Mouse (Mus musculus) MEL (cell line): ENCODE results near the gene Shisa4. TPM values are rescaled to one million over a fixed set of nuclear protein-coding genes. Genes with fewer than 3 reads are reported as not detected.

ENCODE experiments used
- DNase-seq: peaks from one replicate; pipeline ENCODE4 v3.0.0; 2011; ENCODE audit warnings: low read depth, low spot score
- H3K27ac ChIP-seq: 2 replicates; pipeline ENCODE4 v1.5.1; 2012; ENCODE audit warnings: low read depth, mild to moderate bottlenecking, control low read depth, low read length, moderate library complexity; ENCODE audit not compliant: control insufficient read depth
- H3K27me3 ChIP-seq, 2 experiments: fragments of 150-350 bp in 1 of 2; sonication (generic) in 1 of 2; 2 replicates each; pipeline ENCODE4 v1.6.1; 2012; ENCODE audit warnings: low read length in 2 of 2, mild to moderate bottlenecking in 2 of 2, improper control_type of control experiment in 1 of 2, moderate library complexity in 1 of 2; ENCODE audit not compliant: insufficient read depth in 2 of 2, control insufficient read depth in 1 of 2
- H3K36me3 ChIP-seq, 2 experiments: 2 replicates each; pipeline ENCODE4 v1.6.1; 2012 to 2014; ENCODE audit warnings: low read length in 2 of 2, improper control_type of control experiment in 1 of 2, inconsistent platforms in 1 of 2, mild to moderate bottlenecking in 1 of 2; ENCODE audit not compliant: insufficient read depth in 2 of 2, control insufficient read depth in 1 of 2
- H3K4me1 ChIP-seq, 2 experiments: fragments of 150-350 bp in 1 of 2; sonication (generic) in 1 of 2; 2 replicates each; pipeline ENCODE4 v1.6.1; 2012; ENCODE audit warnings: low read length in 2 of 2, improper control_type of control experiment in 1 of 2, mild to moderate bottlenecking in 1 of 2; ENCODE audit not compliant: insufficient read depth in 2 of 2, control insufficient read depth in 1 of 2
- H3K4me3 ChIP-seq, 2 experiments: fragments of 150-350 bp in 1 of 2; sonication (generic) in 1 of 2; 2 replicates each; pipeline ENCODE4 v1.5.1; 2012; ENCODE audit warnings: low read depth in 2 of 2, low read length in 2 of 2, mild to moderate bottlenecking in 2 of 2, moderate library complexity in 2 of 2, control low read depth in 1 of 2, improper control_type of control experiment in 1 of 2; ENCODE audit not compliant: control insufficient read depth in 1 of 2, insufficient read depth in 1 of 2
- H3K79me2 ChIP-seq: 2 replicates; pipeline ENCODE4 v1.6.1; 2012; ENCODE audit warnings: mild to moderate bottlenecking, low read length, moderate library complexity; ENCODE audit not compliant: control insufficient read depth, poor library complexity, insufficient read depth
- H3K9ac ChIP-seq: 2 replicates; pipeline ENCODE4 v1.6.1; 2012; ENCODE audit warnings: low read depth, mild to moderate bottlenecking, control low read depth, low read length, moderate library complexity; ENCODE audit not compliant: control insufficient read depth, poor library complexity, severe bottlenecking
- H3K9me3 ChIP-seq: fragments of 150-350 bp; sonication (generic); replicated peaks from 2 replicates; pipeline ENCODE4 v1.6.1; 2012; ENCODE audit warnings: mild to moderate bottlenecking, low read length, improper control_type of control experiment, moderate library complexity; ENCODE audit not compliant: insufficient read depth
- BHLHE40 ChIP-seq: IDR thresholded peaks from 2 replicates; pipeline ENCODE4 v1.6.1; 2012; ENCODE audit warnings: low read depth, mild to moderate bottlenecking, inconsistent platforms, low read length, improper control_type of control experiment, borderline replicate concordance
- CHD1 ChIP-seq: IDR thresholded peaks from 2 replicates; pipeline ENCODE4 v1.6.1; 2012; ENCODE audit warnings: low read depth, mild to moderate bottlenecking, inconsistent platforms, low read length, improper control_type of control experiment
- CHD2 ChIP-seq: IDR thresholded peaks from 2 replicates; pipeline ENCODE4 v1.6.1; 2011; ENCODE audit warnings: low read length, improper control_type of control experiment
- CTCF ChIP-seq, 3 experiments: IDR thresholded peaks in 2 of 3; conservative IDR thresholded peaks in 1 of 3; 2 replicates each; pipeline ENCODE4 v1.5.1; 2011 to 2012; ENCODE audit warnings: low read length in 3 of 3, low read depth in 2 of 3, mild to moderate bottlenecking in 2 of 3, improper control_type of control experiment in 1 of 3, inconsistent platforms in 1 of 3, mixed read lengths in 1 of 3, moderate library complexity in 1 of 3; ENCODE audit not compliant: control insufficient read depth in 1 of 3, insufficient read depth in 1 of 3, poor library complexity in 1 of 3, severe bottlenecking in 1 of 3
- ELF1 ChIP-seq: IDR thresholded peaks from 2 replicates; pipeline ENCODE4 v1.6.1; 2014; ENCODE audit warnings: low read depth, mild to moderate bottlenecking, inconsistent platforms, low read length, improper control_type of control experiment, moderate library complexity
- ETS1 ChIP-seq: IDR thresholded peaks from 2 replicates; pipeline ENCODE4 v1.6.1; 2012; ENCODE audit warnings: low read depth, mild to moderate bottlenecking, inconsistent platforms, low read length, improper control_type of control experiment, moderate library complexity
- GABPA ChIP-seq: IDR thresholded peaks from 2 replicates; pipeline ENCODE4 v1.6.1; 2012; ENCODE audit warnings: low read depth, mild to moderate bottlenecking, inconsistent platforms, low read length, improper control_type of control experiment, moderate library complexity
- KAT2A ChIP-seq: conservative IDR thresholded peaks from 2 replicates; pipeline ENCODE4 v1.6.1; 2012; ENCODE audit warnings: low read depth, low read length, improper control_type of control experiment, inconsistent platforms
- MAFK ChIP-seq: IDR thresholded peaks from 2 replicates; pipeline ENCODE4 v1.6.1; 2011; ENCODE audit warnings: low read depth, mild to moderate bottlenecking, low read length, improper control_type of control experiment, borderline replicate concordance
- MAX ChIP-seq: IDR thresholded peaks from 2 replicates; pipeline ENCODE4 v1.6.1; 2011; ENCODE audit warnings: low read length, improper control_type of control experiment
- MAZ ChIP-seq: IDR thresholded peaks from 2 replicates; pipeline ENCODE4 v1.6.1; 2012; ENCODE audit warnings: low read depth, mild to moderate bottlenecking, inconsistent platforms, low read length, improper control_type of control experiment
- MEF2A ChIP-seq: IDR thresholded peaks from 2 replicates; pipeline ENCODE4 v1.6.1; 2014; ENCODE audit warnings: low read depth, mild to moderate bottlenecking, inconsistent platforms, low read length, improper control_type of control experiment; ENCODE audit not compliant: poor library complexity, insufficient replicate concordance, severe bottlenecking; ENCODE audit errors: extremely low read depth
- MXI1 ChIP-seq: IDR thresholded peaks from 2 replicates; pipeline ENCODE4 v1.6.1; 2011; ENCODE audit warnings: mild to moderate bottlenecking, low read depth, low read length, improper control_type of control experiment
- MYC ChIP-seq: IDR thresholded peaks from 2 replicates; pipeline ENCODE4 v1.6.1; 2011; ENCODE audit warnings: low read depth, mild to moderate bottlenecking, low read length, improper control_type of control experiment, moderate library complexity
- NELFE ChIP-seq: IDR thresholded peaks from 2 replicates; pipeline ENCODE4 v1.6.1; 2011; ENCODE audit warnings: low read depth, low read length, improper control_type of control experiment
- NRF1 ChIP-seq: IDR thresholded peaks from 2 replicates; pipeline ENCODE4 v1.6.1; 2014; ENCODE audit warnings: low read depth, mild to moderate bottlenecking, inconsistent platforms, low read length, improper control_type of control experiment, moderate library complexity; ENCODE audit not compliant: poor library complexity, insufficient read depth, severe bottlenecking
- POLR2A ChIP-seq, 2 experiments: IDR thresholded peaks; 2 replicates each; pipeline ENCODE4 v1.6.1; 2011 to 2012; ENCODE audit warnings: low read length in 2 of 2, mild to moderate bottlenecking in 2 of 2, control low read depth in 1 of 2, improper control_type of control experiment in 1 of 2, low read depth in 1 of 2, moderate library complexity in 1 of 2; ENCODE audit not compliant: control insufficient read depth in 1 of 2, insufficient read depth in 1 of 2, poor library complexity in 1 of 2
- POLR2AphosphoS2 ChIP-seq: IDR thresholded peaks from 2 replicates; pipeline ENCODE4 v1.6.1; 2011; ENCODE audit warnings: low read length, improper control_type of control experiment
- POLR2AphosphoS5 ChIP-seq: IDR thresholded peaks from 2 replicates; pipeline ENCODE4 v1.6.1; 2012; ENCODE audit warnings: low read depth, borderline replicate concordance, mild to moderate bottlenecking, inconsistent platforms, low read length, moderate library complexity, mixed read lengths
- RCOR1 ChIP-seq: IDR thresholded peaks from 2 replicates; pipeline ENCODE4 v1.6.1; 2012; ENCODE audit warnings: low read depth, mild to moderate bottlenecking, inconsistent platforms, low read length, improper control_type of control experiment
- SMC3 ChIP-seq: IDR thresholded peaks from 2 replicates; pipeline ENCODE4 v1.6.1; 2011; ENCODE audit warnings: low read depth, low read length, improper control_type of control experiment
- TBP ChIP-seq: IDR thresholded peaks from 2 replicates; pipeline ENCODE4 v1.8.0; 2011; ENCODE audit warnings: low read depth, low read length, improper control_type of control experiment
- TCF12 ChIP-seq: IDR thresholded peaks from 2 replicates; pipeline ENCODE4 v1.6.1; 2014; ENCODE audit warnings: low read depth, mild to moderate bottlenecking, inconsistent platforms, low read length, improper control_type of control experiment, moderate library complexity
- UBTF ChIP-seq: IDR thresholded peaks from 2 replicates; pipeline ENCODE4 v1.6.1; 2012; ENCODE audit warnings: low read depth, mild to moderate bottlenecking, inconsistent platforms, low read length, improper control_type of control experiment, moderate library complexity, borderline replicate concordance; ENCODE audit not compliant: insufficient read depth
- USF1 ChIP-seq: IDR thresholded peaks from 2 replicates; pipeline ENCODE4 v1.6.1; 2014; ENCODE audit warnings: low read depth, mild to moderate bottlenecking, inconsistent platforms, low read length, improper control_type of control experiment, moderate library complexity
- USF2 ChIP-seq, 2 experiments: IDR thresholded peaks; 2 replicates each; pipeline ENCODE4 v1.6.1; 2011 to 2012; ENCODE audit warnings: improper control_type of control experiment in 2 of 2, low read length in 2 of 2, borderline replicate concordance in 1 of 2, inconsistent platforms in 1 of 2, low read depth in 1 of 2, mild to moderate bottlenecking in 1 of 2; ENCODE audit not compliant: insufficient read depth in 1 of 2
- ZC3H11A ChIP-seq: IDR thresholded peaks from 2 replicates; pipeline ENCODE4 v1.6.1; 2012; ENCODE audit warnings: low read depth, mild to moderate bottlenecking, inconsistent platforms, low read length, improper control_type of control experiment
- ZKSCAN1 ChIP-seq: IDR thresholded peaks from 2 replicates; pipeline ENCODE4 v1.6.1; 2012; ENCODE audit warnings: low read depth, mild to moderate bottlenecking, inconsistent platforms, low read length, improper control_type of control experiment, moderate library complexity
- ZNF384 ChIP-seq: IDR thresholded peaks from 2 replicates; pipeline ENCODE4 v1.6.1; 2012; ENCODE audit warnings: low read depth, mild to moderate bottlenecking, inconsistent platforms, low read length, improper control_type of control experiment
- polyA plus RNA-seq, 2 experiments: library from polyadenylated mRNA; stranded (reverse) in 1 of 2; unstranded in 1 of 2; fragments of >175 nt in 1 of 2; fragments of >200 nt in 1 of 2; gene quantifications; 2 replicates each; pipeline versions ENCODE4 v1.2.1 to v1.2.4; 2012; ENCODE audit warnings: low replicate concordance in 2 of 2, low read depth in 1 of 2; ENCODE audit not compliant: insufficient read length in 2 of 2, insufficient read depth in 1 of 2, missing spikeins in 1 of 2
- total RNA-seq: library from RNA; depleted of rRNA; stranded (reverse); fragments of 300-350 nt; gene quantifications from 2 replicates; pipeline ENCODE4 v1.2.3, GENCODE M21; 2012

Shisa4 gene
- total and polyA plus RNA-seq, 3 experiments: not detected

- TF ChIP-seq GABPA (no peak), UBTF (no peak), SMC3 (peak; percentile 68), ELF1 (no peak), CTCF (IDR thresholded peaks at IDR 0.05 in 2 of 3, conservative IDR thresholded peaks at IDR 0.05 in 1 of 3; ENCODE audit: control insufficient read depth in 1 of 3, insufficient read depth in 1 of 3, low read depth in 2 of 3, low read length in 3 of 3, poor library complexity in 1 of 3, severe bottlenecking in 1 of 3) (peak; percentile 70 to 89 (median 88)), USF2 (IDR thresholded peaks at IDR 0.05; ENCODE audit: borderline replicate concordance in 1 of 2, insufficient read depth in 1 of 2, low read depth in 1 of 2, low read length in 2 of 2) (no peak), MAZ (0 out of 2 replicates have a peak, but pooled peaks have one; percentile 26), NELFE (no peak), MAX (no peak), POLR2A (IDR thresholded peaks at IDR 0.05; ENCODE audit: control insufficient read depth in 1 of 2, insufficient read depth in 1 of 2, low read depth in 1 of 2, low read length in 2 of 2, poor library complexity in 1 of 2) (no peak), POLR2AphosphoS5 (no peak), ZC3H11A (peak; percentile 39; the same call in 1 of the 2 replicates), MAFK (no peak), ETS1 (peak; percentile 57; the same call in 1 of the 2 replicates), CHD2 (no peak), RCOR1 (no peak)
These were observed 6.8 kb downstream of the Shisa4 start (continued) for GRCm38 (mm10) chr1:135368245-135368644.

- no peaks in the 10 kb centered on the region for H3K36me3 ChIP-seq
- H3K4me1 ChIP-seq: peaks cover 6 to 12% of the 10 kb centered on the region in 2 experiments
- peak overlapping the region in 1 of 2 experiments; percentile 11; a peak in 1 of 4 replicates for H3K4me3 ChIP-seq
- H3K27ac ChIP-seq: no peak overlapping the region
- no peak overlapping the region; the same call in 1 of the 2 replicates for H3K9ac ChIP-seq
- peak; percentile 41 for DNase-seq
- no peaks in the 10 kb centered on the region for H3K27me3 ChIP-seq
- no peaks in the 10 kb centered on the region for H3K79me2 ChIP-seq
- peak; percentile 30; the same call in 1 of the 2 replicates for TF ChIP-seq BHLHE40
- no peak for TF ChIP-seq KAT2A
- no peaks in the 10 kb centered on the region for H3K9me3 ChIP-seq
These were observed 7.4 kb downstream of the Shisa4 start for GRCm38 (mm10) chr1:135367595-135367994.

DNA sequence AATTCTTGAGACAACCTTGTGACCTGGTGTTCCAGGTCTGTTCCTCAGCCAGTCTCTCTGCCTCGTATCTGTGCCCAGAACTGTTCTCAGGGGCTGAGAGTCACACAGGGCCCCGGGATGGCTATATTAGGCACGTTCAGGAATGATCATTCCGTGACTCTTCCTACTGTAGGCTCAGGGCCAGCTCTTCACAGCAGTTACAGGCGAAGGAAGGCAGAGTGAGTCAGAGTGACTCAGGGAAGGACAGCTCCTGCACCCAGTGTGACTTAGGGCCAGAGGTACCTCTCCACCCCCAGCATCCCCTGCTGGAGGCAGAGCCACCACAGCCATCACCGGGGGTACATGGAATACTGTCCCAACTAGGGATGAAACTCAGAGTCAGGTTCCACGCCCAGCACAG is 8.0 kb downstream of the Shisa4 start:
- Histone ChIP-seq H3K27ac (no peak overlapping the region), H3K4me1 (peaks cover 6 to 12% of the 10 kb centered on the region in 2 experiments), H3K9me3 (no peaks in the 10 kb centered on the region), H3K9ac (no peak overlapping the region), H3K79me2 (no peaks in the 10 kb centered on the region), H3K36me3 (no peaks in the 10 kb centered on the region), H3K27me3 (no peaks in the 10 kb centered on the region), H3K4me3 (no peak overlapping the region)
- peak; percentile 21 for DNase-seq
- no peak for TF ChIP-seq ZKSCAN1
- TF ChIP-seq MXI1: no peak
- TF ChIP-seq MEF2A: no peak
- TF ChIP-seq CHD1: no peak
- no peak for TF ChIP-seq POLR2A (IDR thresholded peaks at IDR 0.05; ENCODE audit: control insufficient read depth in 1 of 2, insufficient read depth in 1 of 2, low read depth in 1 of 2, low read length in 2 of 2, poor library complexity in 1 of 2)
- TF ChIP-seq NRF1: no peak
- no peak for TF ChIP-seq KAT2A
- no peak for TF ChIP-seq ZNF384
- no peak for TF ChIP-seq POLR2AphosphoS2
- TF ChIP-seq TBP: no peak
- no peak for TF ChIP-seq POLR2AphosphoS5
- no peak for TF ChIP-seq NELFE
- TF ChIP-seq TCF12: no peak
- TF ChIP-seq USF2 (IDR thresholded peaks at IDR 0.05; ENCODE audit: borderline replicate concordance in 1 of 2, insufficient read depth in 1 of 2, low read depth in 1 of 2, low read length in 2 of 2): no peak
- TF ChIP-seq USF1: no peak
- no peak for TF ChIP-seq MYC
- TF ChIP-seq ETS1: no peak
